9 mouse cellular contexts compared by ENCODE assay signal in genomic region chr10:19850998-19851691, GRCm38 (mm10). TPM values are rescaled to one million over a fixed set of nuclear protein-coding genes. Genes with fewer than 3 reads are reported as not detected.
A peak's percentile ranks its signal among the peaks of the same experiment; 100 is the strongest.
DNase-seq lines count a peak whose midpoint lies in the region; ATAC-seq lines count a peak whose summit lies in the region.
"Had no signal": no experiment of that assay in that cellular context is flagged by ENCODE, and none has a peak within 500 bp of the region (broad histone marks: within the 10 kb centered on the region; RNA-seq: fewer than 3 reads in every experiment).

Gene Slc35d3, minus strand, starts transcription at chr10:19851459.

- H3K9me3 ChIP-seq in erythroblast, embryonic 14.5 days (ENCODE audit: control insufficient read depth, low read length), result peaks cover 3% of the 10 kb centered on the region; the same call in 1 of the 2 replicates
- no peaks in the 10 kb centered on the region for H3K9me3 ChIP-seq in heart, embryonic 14.5 days (ENCODE audit: control insufficient read depth, low read length)
- H3K9me3 ChIP-seq in limb, embryonic 13.5 days, result no peaks in the 10 kb centered on the region

- peaks cover 67% of the 10 kb centered on the region for H3K27me3 ChIP-seq in erythroblast, embryonic 14.5 days (ENCODE audit: control insufficient read depth)
- peaks cover 58% of the 10 kb centered on the region for H3K27me3 ChIP-seq in heart, embryonic 14.5 days (ENCODE audit: control insufficient read depth, insufficient read depth, low read length)
- H3K27me3 ChIP-seq in limb, embryonic 13.5 days, result peaks cover 81% of the 10 kb centered on the region

- 1% methylated on average over 72 of the region's 72 CpGs for WGBS in heart, embryonic 14.5 days
- under 1% methylated on average over 66 of the region's 72 CpGs for WGBS in limb, embryonic 13.5 days

- DNase-seq in c-Kit-positive CD71-negative TER-119-negative erythroid progenitor cells, embryonic 14.5 days (ENCODE audit: low read depth), result peak; percentile 22
- DNase-seq in naive thymus-derived CD4-positive, alpha-beta T cell, adult 2 months (ENCODE audit: low read depth), result peak; percentile 61
- DNase-seq in thymus, postnatal 14 days, result peak; percentile 77

- peaks cover 12% of the 10 kb centered on the region for H3K4me1 ChIP-seq in erythroblast, embryonic 14.5 days (ENCODE audit: control insufficient read depth)
- peaks cover 7 to 21% of the 10 kb centered on the region in 2 experiments; a peak in 2 of 4 replicates for H3K4me1 ChIP-seq in heart, embryonic 14.5 days (ENCODE audit: control insufficient read depth in 2 of 2, insufficient read depth in 2 of 2, low read length in 2 of 2)
- peaks cover 29% of the 10 kb centered on the region for H3K4me1 ChIP-seq in limb, embryonic 13.5 days

- peak within 1 kb of the TSS; percentile 65 for H3K9ac ChIP-seq in heart, embryonic 14.5 days (ENCODE audit: low read length)
- peak within 1 kb of the TSS; percentile 67 for H3K9ac ChIP-seq in limb, embryonic 13.5 days

- no peak for ATAC-seq in erythroblast, adult 5-6 weeks (replicated peaks; ENCODE audit: low FRiP score, poor library complexity, severe bottlenecking)
- ATAC-seq in CD4-positive, CD25-positive, alpha-beta regulatory T cell, adult 4 months, result peak; percentile 86
- no peak for ATAC-seq in heart, embryonic 14.5 days (ENCODE audit: insufficient number of reproducible peaks, insufficient read depth, low FRiP score, low read depth)
- ATAC-seq in limb, embryonic 13.5 days (ENCODE audit: low FRiP score, low read depth), result peak; percentile 43; the same call in 1 of the 2 replicates

- H3K4me2 ChIP-seq in heart, embryonic 14.5 days (ENCODE audit: low read length), result peak within 1 kb of the TSS; percentile 99
- peak within 1 kb of the TSS; percentile 99 for H3K4me2 ChIP-seq in limb, embryonic 13.5 days (replicated peaks)

- no peak within 1 kb of the TSS for H3K27ac ChIP-seq in heart, embryonic 14.5 days (replicated peaks in 1 of 2; ENCODE audit: control insufficient read depth in 1 of 2, insufficient read depth in 1 of 2, low read depth in 2 of 2, low read length in 2 of 2)
- no peak within 1 kb of the TSS for H3K27ac ChIP-seq in limb, embryonic 13.5 days

- peak within 1 kb of the TSS; percentile 7 for H3K4me3 ChIP-seq in erythroblast, embryonic 14.5 days (replicated peaks)
- H3K4me3 ChIP-seq in heart, embryonic 14.5 days (ENCODE audit: control insufficient read depth in 1 of 2, insufficient read depth in 1 of 2, low read depth in 1 of 2, low read length in 2 of 2), result peak within 1 kb of the TSS; percentile 51 to 62
- H3K4me3 ChIP-seq in limb, embryonic 13.5 days, result peak within 1 kb of the TSS; percentile 64

- no peaks in the 10 kb centered on the region for H3K36me3 ChIP-seq in erythroblast, embryonic 14.5 days (ENCODE audit: control insufficient read depth)
- no peaks in the 10 kb centered on the region for H3K36me3 ChIP-seq in heart, embryonic 14.5 days (ENCODE audit: control insufficient read depth, insufficient read depth, low read length)
- H3K36me3 ChIP-seq in limb, embryonic 13.5 days, result no peaks in the 10 kb centered on the region
- H3K36me3 ChIP-seq: G1E had no signal

RNA-seq across cellular contexts. Expression of gene Slc35d3, which starts in this region (rescaled TPM):
- polyA plus RNA-seq in erythroblast, embryonic 14.5 days (2012), result 0.03 TPM in 1 of 2 replicates, not detected in the other
- 0.42 TPM in 1 of 2 replicates, not detected in the other for total RNA-seq in erythroblast, adult 5-6 weeks (2015; ENCODE audit: low replicate concordance)
- total RNA-seq in erythroblast, adult 5-6 weeks (2017; ENCODE audit: low replicate concordance), result not detected in 2 replicates
- not detected for polyA plus RNA-seq in CD4-positive, CD25-positive, alpha-beta regulatory T cell, adult 4 months (2017; shearing (Covaris generic))
- 0.75 and 0.77 TPM in 2 replicates for polyA plus RNA-seq in heart, embryonic 14.5 days (2014; fragmentation: Nextera tagmentation; extraction: Ambion mirVana)
- 0.82 and 1.0 TPM in 2 replicates for polyA plus RNA-seq in limb, embryonic 13.5 days (2015; fragmentation: Nextera tagmentation; extraction: Ambion mirVana)
- polyA plus RNA-seq: G1E had no signal

Comparison
In these comparisons a context has a peak if more than half of its experiments do, and no peak if none do; other contexts are left out.
1. Peak in ATAC-seq in CD4-positive, CD25-positive, alpha-beta regulatory T cell, adult 4 months; RNA of the gene not detected or under 1 TPM.
2. H3K4me3 ChIP-seq: peak in every context shown above with its lines; median percentile 64 in limb, embryonic 13.5 days; 56 in heart, embryonic 14.5 days; 7 in erythroblast, embryonic 14.5 days.
3. DNase-seq: peak in every context shown above with its lines; median percentile 77 in thymus, postnatal 14 days; 61 in naive thymus-derived CD4-positive, alpha-beta T cell, adult 2 months; 22 in c-Kit-positive CD71-negative TER-119-negative erythroid progenitor cells, embryonic 14.5 days.